Mouse (Mus musculus): ENCODE measurements around the gene Gm5938.

Gene Gm5938

GRCm38 (mm10) chrX:78125167-78125566 is at the start of gene Gm5938:
Gm5938 (plus strand) TSS chrX:78125467.
- DNase-seq (ENCODE audit: low spot score in 2 of 2): no peak

GRCm38 (mm10) chrX:78091274-78091673 is 34.0 kb upstream of the Gm5938 start, which contains the start of gene Obp1a:
Obp1a (minus strand) TSS chrX:78091374.
- no peak for DNase-seq (ENCODE audit: low spot score in 2 of 2)
